Mouse (Mus musculus): ENCODE results near the gene Prl8a2.

Prl8a2 gene

GRCm38 (mm10) chr13:27345373-27345772 lies at the start of gene Prl8a2:
Gene Prl8a2, plus strand, starts transcription at chr13:27345673.
- DNase-seq (ENCODE audit: extremely low spot score, low read depth, low spot score) = no peak

GRCm38 (mm10) chr13:27312334-27313225 lies 32.9 kb upstream of the Prl8a2 start, which contains the start of gene Prl6a1:
Gene Prl6a1, plus strand, starts transcription at chr13:27312627.
- DNase-seq (ENCODE audit: extremely low spot score, low read depth, low spot score) = no peak

GRCm38 (mm10) chr13:27334989-27335388 lies 10.5 kb upstream of the Prl8a2 start:
- DNase-seq (ENCODE audit: extremely low spot score, low read depth, low spot score) = no peak

GRCm38 (mm10) chr13:27342733-27343275 lies 2.7 kb upstream of the Prl8a2 start:
- DNase-seq (ENCODE audit: extremely low spot score, low read depth, low spot score) = no peak

- DNase-seq (ENCODE audit: extremely low spot score, low read depth, low spot score) = no peak
These were observed 45.3 kb downstream of the Prl8a2 start, which contains the start of gene Prl2b1 for GRCm38 (mm10) chr13:27390746-27391145. Gene Prl2b1, minus strand, starts transcription at chr13:27390846.

- DNase-seq (ENCODE audit: extremely low spot score, low read depth, low spot score) = no peak
These were observed 53.7 kb downstream of the Prl8a2 start for GRCm38 (mm10) chr13:27399061-27399724.

Data from hindlimb bud, embryonic 11.5 days (tissue).